Mouse (Mus musculus): ENCODE data around the gene Lsm7. TPM values are rescaled to one million over a fixed set of nuclear protein-coding genes. Genes with fewer than 3 reads are reported as not detected.

Gene Lsm7
- polyA plus RNA-seq, 1 experiment from 2014 or later, result 226 TPM

- Histone ChIP-seq H3K4me2 (no peak within 1 kb of the TSS), H3K9ac (replicated peaks) (no peak within 1 kb of the TSS), H3K4me3 (replicated peaks) (no peak within 1 kb of the TSS), H3K27ac (replicated peaks) (no peak within 1 kb of the TSS), H3K36me3 (peaks cover 15% of the 10 kb centered on the region), H3K4me1 (0 out of 2 replicates have a peak, but pooled peaks cover 2% of the 10 kb centered on the region), H3K9me3 (replicated peaks) (no peaks in the 10 kb centered on the region), H3K27me3 (replicated peaks) (no peaks in the 10 kb centered on the region)
- WGBS, result 36% methylated on average over 9 of the region's 9 CpGs
- ATAC-seq (ENCODE audit: low FRiP score), result no peak
Observed at GRCm38 (mm10) chr10:80871581-80871980, 16.6 kb upstream of the Lsm7 start, which contains the start of gene Tmprss9. TSS of gene Tmprss9 (plus strand) at chr10:80871848.

GRCm38 (mm10) chr10:80870993-80871392 lies 16.0 kb upstream of the Lsm7 start:
- Histone ChIP-seq H3K4me1 (no peaks in the 10 kb centered on the region), H3K36me3 (peaks cover 21% of the 10 kb centered on the region), H3K27me3 (replicated peaks) (no peaks in the 10 kb centered on the region), H3K4me3 (replicated peaks) (no peak overlapping the region), H3K9me3 (replicated peaks) (no peaks in the 10 kb centered on the region), H3K9ac (replicated peaks) (no peak overlapping the region), H3K27ac (replicated peaks) (no peak overlapping the region), H3K4me2 (no peak overlapping the region)
- no peak for ATAC-seq (ENCODE audit: low FRiP score)
- 84% methylated on average over 4 of the region's 6 CpGs for WGBS

GRCm38 (mm10) chr10:80864446-80864845 lies 9.4 kb upstream of the Lsm7 start:
- no peak overlapping the region for H3K9ac ChIP-seq (replicated peaks)
- no peak for ATAC-seq (ENCODE audit: low FRiP score)
- WGBS, result 67% methylated on average over 16 of the region's 16 CpGs

GRCm38 (mm10) chr10:80862305-80862704 lies 7.3 kb upstream of the Lsm7 start:
- Histone ChIP-seq H3K4me1 (peaks cover 15% of the 10 kb centered on the region), H3K4me3 (replicated peaks) (no peak overlapping the region), H3K27ac (replicated peaks) (no peak overlapping the region), H3K27me3 (replicated peaks) (no peaks in the 10 kb centered on the region), H3K9ac (replicated peaks) (no peak overlapping the region), H3K4me2 (no peak overlapping the region), H3K36me3 (peaks cover 55% of the 10 kb centered on the region), H3K9me3 (replicated peaks) (no peaks in the 10 kb centered on the region)
- ATAC-seq (ENCODE audit: low FRiP score), result no peak
- WGBS, result 96% methylated on average over 5 of the region's 5 CpGs

More at GRCm38 (mm10) chr10:80864446-80864845, 9.4 kb upstream of the Lsm7 start:
- Histone ChIP-seq H3K36me3 (peaks cover 65% of the 10 kb centered on the region), H3K9me3 (replicated peaks) (no peaks in the 10 kb centered on the region), H3K27ac (replicated peaks) (no peak overlapping the region), H3K4me3 (replicated peaks) (no peak overlapping the region), H3K4me1 (no peaks in the 10 kb centered on the region), H3K4me2 (no peak overlapping the region), H3K27me3 (replicated peaks) (no peaks in the 10 kb centered on the region)

- H3K4me1 ChIP-seq, result peaks cover 45% of the 10 kb centered on the region
- peak overlapping the region; percentile 96; the same call in 1 of the 2 replicates for H3K4me2 ChIP-seq
- H3K9ac ChIP-seq (replicated peaks), result no peak overlapping the region
- 0 out of 2 replicates have a peak overlapping the region, but pooled peaks have one; percentile 18 for H3K27ac ChIP-seq (replicated peaks)
- WGBS, result 89% methylated on average over 7 of the region's 7 CpGs
- H3K4me3 ChIP-seq (replicated peaks), result no peak overlapping the region
- H3K36me3 ChIP-seq, result peaks cover 21% of the 10 kb centered on the region
- ATAC-seq (ENCODE audit: low FRiP score), result no peak
- H3K27me3 ChIP-seq (replicated peaks), result no peaks in the 10 kb centered on the region
- H3K9me3 ChIP-seq (replicated peaks), result no peaks in the 10 kb centered on the region
Observed at GRCm38 (mm10) chr10:80858350-80858935, 3.4 kb upstream of the Lsm7 start.

GRCm38 (mm10) chr10:80857848-80858247 lies 2.8 kb upstream of the Lsm7 start:
- Histone ChIP-seq H3K4me2 (peak overlapping the region; percentile 96; the same call in 1 of the 2 replicates), H3K36me3 (peaks cover 20% of the 10 kb centered on the region), H3K27me3 (replicated peaks) (no peaks in the 10 kb centered on the region), H3K4me1 (peaks cover 49% of the 10 kb centered on the region), H3K9me3 (replicated peaks) (no peaks in the 10 kb centered on the region), H3K4me3 (replicated peaks) (no peak overlapping the region), H3K27ac (replicated peaks) (peak overlapping the region; percentile 61), H3K9ac (replicated peaks) (no peak overlapping the region)
- WGBS, result 65% methylated on average over 3 of the region's 3 CpGs
- no peak for ATAC-seq (ENCODE audit: low FRiP score)

- peaks cover 17% of the 10 kb centered on the region for H3K36me3 ChIP-seq
Observed at GRCm38 (mm10) chr10:80857386-80857785, 2.4 kb upstream of the Lsm7 start.

GRCm38 (mm10) chr10:80856908-80857307 lies 1.9 kb upstream of the Lsm7 start:
- Histone ChIP-seq H3K4me3 (replicated peaks) (no peak overlapping the region), H3K27ac (replicated peaks) (peak overlapping the region; percentile 33; the same call in 1 of the 2 replicates), H3K4me1 (peaks cover 49% of the 10 kb centered on the region), H3K27me3 (replicated peaks) (no peaks in the 10 kb centered on the region), H3K9me3 (replicated peaks) (no peaks in the 10 kb centered on the region), H3K4me2 (peak overlapping the region; percentile 96), H3K36me3 (peaks cover 17% of the 10 kb centered on the region), H3K9ac (replicated peaks) (0 out of 2 replicates have a peak overlapping the region, but pooled peaks have one; percentile 87)
- no peak for ATAC-seq (ENCODE audit: low FRiP score)
- WGBS, result 81% methylated on average over 5 of the region's 5 CpGs

More at GRCm38 (mm10) chr10:80857386-80857785, 2.4 kb upstream of the Lsm7 start:
- no peak for ATAC-seq (ENCODE audit: low FRiP score)
- peak overlapping the region; percentile 96 for H3K4me2 ChIP-seq
- 0 out of 2 replicates have a peak overlapping the region, but pooled peaks have one; percentile 87 for H3K9ac ChIP-seq (replicated peaks)
- H3K4me1 ChIP-seq, result peaks cover 49% of the 10 kb centered on the region
- H3K27ac ChIP-seq (replicated peaks), result peak overlapping the region; percentile 61
- no peaks in the 10 kb centered on the region for H3K27me3 ChIP-seq (replicated peaks)
- no peaks in the 10 kb centered on the region for H3K9me3 ChIP-seq (replicated peaks)
- 31% methylated on average over 8 of the region's 8 CpGs for WGBS
- H3K4me3 ChIP-seq (replicated peaks), result no peak overlapping the region

GRCm38 (mm10) chr10:80856267-80856666 lies 1.3 kb upstream of the Lsm7 start:
- Histone ChIP-seq H3K27ac (replicated peaks) (no peak overlapping the region), H3K4me1 (peaks cover 49% of the 10 kb centered on the region), H3K9ac (replicated peaks) (peak overlapping the region; percentile 87; the same call in 1 of the 2 replicates), H3K27me3 (replicated peaks) (no peaks in the 10 kb centered on the region), H3K36me3 (peaks cover 17% of the 10 kb centered on the region), H3K9me3 (replicated peaks) (no peaks in the 10 kb centered on the region), H3K4me2 (peak overlapping the region; percentile 96), H3K4me3 (replicated peaks) (peak overlapping the region; percentile 82)
- ATAC-seq (ENCODE audit: low FRiP score), result no peak
- WGBS, result 57% methylated on average over 3 of the region's 3 CpGs

- peak overlapping the region; percentile 87 for H3K9ac ChIP-seq (replicated peaks)
- no peaks in the 10 kb centered on the region for H3K27me3 ChIP-seq (replicated peaks)
- H3K4me1 ChIP-seq, result peaks cover 49% of the 10 kb centered on the region
- no peaks in the 10 kb centered on the region for H3K9me3 ChIP-seq (replicated peaks)
- peak overlapping the region; percentile 82 for H3K4me3 ChIP-seq (replicated peaks)
- whole genome bisulfite sequencing, result 22% methylated on average over 11 of the region's 11 CpGs
- H3K4me2 ChIP-seq, result peak overlapping the region; percentile 96
- no peak for ATAC-seq (ENCODE audit: low FRiP score)
- H3K36me3 ChIP-seq, result peaks cover 22% of the 10 kb centered on the region
- H3K27ac ChIP-seq (replicated peaks), result no peak overlapping the region
Observed at GRCm38 (mm10) chr10:80855749-80856073, 702 bp upstream of the Lsm7 start.

GRCm38 (mm10) chr10:80848571-80848970 lies 6.4 kb downstream of the Lsm7 start:
- H3K36me3 ChIP-seq, result peaks cover 22% of the 10 kb centered on the region
- peaks cover 22% of the 10 kb centered on the region for H3K27me3 ChIP-seq (replicated peaks)
- no peaks in the 10 kb centered on the region for H3K9me3 ChIP-seq (replicated peaks)
- H3K4me3 ChIP-seq (replicated peaks), result no peak overlapping the region
- no peak overlapping the region for H3K4me2 ChIP-seq
- WGBS, result 12% methylated on average over 10 of the region's 10 CpGs
- H3K9ac ChIP-seq (replicated peaks), result no peak overlapping the region
- ATAC-seq (ENCODE audit: low FRiP score), result no peak
- H3K4me1 ChIP-seq, result peaks cover 15% of the 10 kb centered on the region
- H3K27ac ChIP-seq (replicated peaks), result no peak overlapping the region

GRCm38 (mm10) chr10:80845732-80846131 lies 9.3 kb downstream of the Lsm7 start:
- no peak overlapping the region for H3K4me3 ChIP-seq (replicated peaks)
- no peak overlapping the region for H3K4me2 ChIP-seq
- no peaks in the 10 kb centered on the region for H3K36me3 ChIP-seq
- peaks cover 28% of the 10 kb centered on the region for H3K4me1 ChIP-seq
- WGBS, result 75% methylated on average over 12 of the region's 12 CpGs
- no peak overlapping the region for H3K27ac ChIP-seq (replicated peaks)
- no peak overlapping the region for H3K9ac ChIP-seq (replicated peaks)
- peaks cover 39% of the 10 kb centered on the region for H3K27me3 ChIP-seq (replicated peaks)
- H3K9me3 ChIP-seq (replicated peaks), result no peaks in the 10 kb centered on the region
- no peak for ATAC-seq (ENCODE audit: low FRiP score)
